Mouse (Mus musculus): ENCODE measurements at regions not wholly inside any gene's neighbourhood (a gene's known extent, or its start where the extent isn't known, plus 50 kb on each side); places are given as distances from the start of the nearest gene placed in this dataset.

DNA sequence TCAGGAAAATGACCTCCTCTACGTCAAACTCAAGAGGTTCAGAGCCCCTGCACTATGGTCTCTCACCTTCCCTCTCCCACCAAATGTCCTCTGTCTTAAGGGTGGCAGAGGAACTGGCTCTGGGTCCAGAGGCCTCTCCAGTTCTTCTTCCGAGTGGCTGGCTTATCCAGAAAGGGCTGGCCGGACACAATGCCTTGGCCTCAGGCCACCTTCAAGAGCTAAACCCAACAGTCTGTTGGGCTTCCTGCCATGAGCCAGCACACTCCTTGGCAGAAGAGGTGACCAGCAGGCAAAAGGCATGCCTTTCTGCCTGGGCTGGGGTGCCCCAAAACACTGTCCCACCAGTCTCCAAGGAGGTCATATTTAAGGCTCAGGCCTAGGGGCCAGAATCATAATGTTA lies 385.8 kb downstream of the H2al1j start:
- Histone ChIP-seq H3K4me2 (replicated peaks; ENCODE audit: low read depth, low read length) (no peak overlapping the region), H3K36me3 (ENCODE audit: control insufficient read depth, insufficient read depth, low read length) (no peaks in the 10 kb centered on the region), H3K9ac (ENCODE audit: low read depth, low read length) (no peak overlapping the region), H3K4me3 (ENCODE audit: low read depth, low read length) (no peak overlapping the region), H3K9me3 (ENCODE audit: control insufficient read depth, low read length) (no peaks in the 10 kb centered on the region), H3K4me1 (replicated peaks; ENCODE audit: control insufficient read depth, insufficient read depth, low read length) (no peaks in the 10 kb centered on the region), H3K27ac (ENCODE audit: low read depth, low read length) (no peak overlapping the region), H3K27me3 (ENCODE audit: control insufficient read depth, insufficient read depth, low read length) (peaks cover 6% of the 10 kb centered on the region; the same call in 1 of the 2 replicates)
- no peak for ATAC-seq (ENCODE audit: low FRiP score)
- 92% methylated on average over 3 of the region's 3 CpGs for WGBS
- DNase-seq (ENCODE audit: low spot score), result no peak

DNA sequence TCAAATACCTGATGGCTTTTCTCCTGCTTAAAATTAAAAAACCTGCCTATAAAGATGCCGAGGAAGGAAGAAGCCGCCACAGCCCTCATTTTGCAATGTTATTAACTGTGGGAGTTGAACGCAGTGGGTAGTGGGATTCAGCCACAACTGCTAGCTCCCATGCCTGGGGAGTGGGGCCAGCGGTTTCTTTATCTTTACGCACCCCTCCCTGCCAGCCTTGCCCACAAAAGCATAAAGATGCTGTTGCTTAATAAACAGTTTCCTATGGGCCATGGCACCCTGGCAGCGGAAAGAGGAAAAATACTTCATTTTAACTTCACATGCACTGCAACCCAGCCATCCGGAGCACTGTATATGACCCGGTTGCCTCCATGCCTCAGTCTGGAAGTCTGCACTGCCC lies 389.2 kb downstream of the H2al1j start:
- peaks cover 4% of the 10 kb centered on the region; the same call in 1 of the 2 replicates for H3K27me3 ChIP-seq (ENCODE audit: control insufficient read depth, insufficient read depth, low read length)
- DNase-seq (ENCODE audit: low spot score) (no peak), ATAC-seq (ENCODE audit: low FRiP score) (no peak)
- no peak overlapping the region for H3K9ac ChIP-seq (ENCODE audit: low read depth, low read length)
- H3K27ac ChIP-seq (ENCODE audit: low read depth, low read length), result no peak overlapping the region
- H3K9me3 ChIP-seq (ENCODE audit: control insufficient read depth, low read length), result no peaks in the 10 kb centered on the region
- WGBS, result 77% methylated on average over 8 of the region's 8 CpGs
- H3K4me1 ChIP-seq (replicated peaks; ENCODE audit: control insufficient read depth, insufficient read depth, low read length), result no peaks in the 10 kb centered on the region
- no peak overlapping the region for H3K4me3 ChIP-seq (ENCODE audit: low read depth, low read length)
- no peak overlapping the region for H3K4me2 ChIP-seq (replicated peaks; ENCODE audit: low read depth, low read length)
- H3K36me3 ChIP-seq (ENCODE audit: control insufficient read depth, insufficient read depth, low read length), result no peaks in the 10 kb centered on the region

DNA sequence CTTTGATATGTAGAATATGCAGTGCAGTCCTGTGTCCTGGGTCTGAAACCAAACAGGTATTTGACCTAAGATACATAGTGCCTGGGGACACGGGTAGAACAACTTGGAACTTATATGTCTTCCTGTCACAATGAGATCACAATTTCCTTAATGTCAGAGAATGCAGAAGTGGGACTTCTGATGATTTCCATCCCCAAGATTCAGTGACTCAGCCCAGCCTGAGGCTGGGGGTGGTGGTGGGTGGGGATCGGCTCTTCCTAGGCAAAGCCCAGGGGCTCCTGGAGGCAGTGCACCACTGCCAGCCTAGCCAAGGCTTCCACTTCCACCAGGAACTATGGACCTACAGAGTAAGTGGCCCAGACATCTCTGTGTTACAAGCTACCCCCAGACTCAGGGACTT lies 391.2 kb downstream of the H2al1j start:
- ATAC-seq (ENCODE audit: low FRiP score), result no peak
- no peak for DNase-seq (ENCODE audit: low spot score)
- WGBS, result 88% methylated on average over 2 of the region's 2 CpGs
- Histone ChIP-seq H3K9me3 (ENCODE audit: control insufficient read depth, low read length) (no peaks in the 10 kb centered on the region), H3K27me3 (ENCODE audit: control insufficient read depth, insufficient read depth, low read length) (no peaks in the 10 kb centered on the region; the same call in 1 of the 2 replicates), H3K9ac (ENCODE audit: low read depth, low read length) (no peak overlapping the region), H3K4me1 (replicated peaks; ENCODE audit: control insufficient read depth, insufficient read depth, low read length) (no peaks in the 10 kb centered on the region), H3K36me3 (ENCODE audit: control insufficient read depth, insufficient read depth, low read length) (no peaks in the 10 kb centered on the region), H3K4me3 (ENCODE audit: low read depth, low read length) (no peak overlapping the region), H3K27ac (ENCODE audit: low read depth, low read length) (no peak overlapping the region), H3K4me2 (replicated peaks; ENCODE audit: low read depth, low read length) (no peak overlapping the region)

DNA sequence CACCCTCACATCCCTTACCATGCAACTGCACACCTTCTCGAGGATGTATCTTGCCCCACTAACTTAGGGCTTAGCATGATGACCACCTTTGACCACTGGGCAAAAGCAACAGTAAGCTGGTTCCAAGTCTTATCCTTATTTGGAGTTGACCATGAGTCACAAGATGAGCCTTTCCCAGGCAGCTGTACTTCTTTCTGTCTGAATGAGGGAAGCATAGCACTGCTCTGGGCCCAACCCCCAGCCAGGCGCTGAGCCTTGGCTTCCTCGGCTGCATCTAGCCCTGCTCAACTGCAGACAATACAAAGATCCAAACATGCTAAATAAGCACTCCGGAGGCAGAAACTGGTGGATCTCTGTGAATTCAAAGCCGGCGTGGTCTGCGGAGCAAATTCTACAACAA lies 392.9 kb downstream of the H2al1j start:
- Histone ChIP-seq H3K4me3 (ENCODE audit: low read depth, low read length) (no peak overlapping the region), H3K4me1 (replicated peaks; ENCODE audit: control insufficient read depth, insufficient read depth, low read length) (no peaks in the 10 kb centered on the region), H3K27ac (ENCODE audit: low read depth, low read length) (no peak overlapping the region), H3K36me3 (ENCODE audit: control insufficient read depth, insufficient read depth, low read length) (no peaks in the 10 kb centered on the region), H3K4me2 (replicated peaks; ENCODE audit: low read depth, low read length) (no peak overlapping the region), H3K27me3 (ENCODE audit: control insufficient read depth, insufficient read depth, low read length) (no peaks in the 10 kb centered on the region), H3K9ac (ENCODE audit: low read depth, low read length) (no peak overlapping the region), H3K9me3 (ENCODE audit: control insufficient read depth, low read length) (no peaks in the 10 kb centered on the region)
- WGBS, result 86% methylated on average over 7 of the region's 7 CpGs
- no peak for DNase-seq (ENCODE audit: low spot score)
- no peak for ATAC-seq (ENCODE audit: low FRiP score)

DNA sequence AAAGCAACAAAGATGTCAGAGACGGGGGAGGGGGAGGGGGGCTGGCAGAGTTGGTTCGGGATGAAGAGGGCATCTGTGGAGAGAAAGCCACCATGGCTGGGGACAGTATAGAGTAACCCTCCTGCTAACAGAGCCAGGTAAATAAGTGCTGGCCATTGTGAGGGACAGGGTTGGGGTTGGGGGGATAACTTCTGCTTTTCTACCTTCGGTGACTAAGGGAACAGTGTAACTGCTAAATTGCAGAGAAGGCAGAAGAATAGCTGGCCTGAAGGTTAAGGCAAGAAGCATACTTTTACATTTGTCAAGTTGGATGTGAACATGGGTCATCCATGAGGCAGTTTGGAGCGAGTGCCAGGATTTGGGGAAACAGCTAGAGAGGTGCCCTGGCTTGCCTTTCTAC lies 395.1 kb downstream of the H2al1j start:
- no peaks in the 10 kb centered on the region for H3K36me3 ChIP-seq (ENCODE audit: control insufficient read depth, insufficient read depth, low read length)
- ATAC-seq (ENCODE audit: low FRiP score) (no peak), DNase-seq (ENCODE audit: low spot score) (no peak)
- H3K9me3 ChIP-seq (ENCODE audit: control insufficient read depth, low read length), result no peaks in the 10 kb centered on the region
- H3K27ac ChIP-seq (ENCODE audit: low read depth, low read length), result no peak overlapping the region
- no peak overlapping the region for H3K4me2 ChIP-seq (replicated peaks; ENCODE audit: low read depth, low read length)
- no peak overlapping the region for H3K4me3 ChIP-seq (ENCODE audit: low read depth, low read length)
- no peaks in the 10 kb centered on the region for H3K4me1 ChIP-seq (replicated peaks; ENCODE audit: control insufficient read depth, insufficient read depth, low read length)
- 64% methylated on average over 4 of the region's 4 CpGs for WGBS
- H3K9ac ChIP-seq (ENCODE audit: low read depth, low read length), result no peak overlapping the region
- peaks cover 6% of the 10 kb centered on the region; the same call in 1 of the 2 replicates for H3K27me3 ChIP-seq (ENCODE audit: control insufficient read depth, insufficient read depth, low read length)

DNA sequence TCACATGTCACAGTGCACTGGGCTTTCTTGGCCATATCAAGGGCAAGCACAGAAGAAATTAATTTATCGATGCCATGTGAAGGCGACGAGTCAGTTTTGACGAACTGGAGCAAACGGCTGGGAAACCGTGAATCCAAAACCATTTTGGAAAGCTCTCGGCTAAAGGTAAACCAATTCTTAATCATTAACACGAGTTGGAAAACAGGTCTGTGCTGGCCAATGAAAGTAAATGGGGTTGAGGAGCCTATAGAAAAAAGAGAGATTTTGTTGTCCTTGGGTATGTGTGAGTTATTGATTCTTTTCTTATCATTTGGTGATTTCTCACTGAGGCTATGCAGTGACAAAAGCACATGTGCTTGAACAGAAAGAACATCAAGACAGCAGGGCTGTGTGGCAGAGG lies 397.1 kb downstream of the H2al1j start:
- H3K27me3 ChIP-seq (ENCODE audit: control insufficient read depth, insufficient read depth, low read length), result peaks cover 7% of the 10 kb centered on the region
- whole genome bisulfite sequencing, result 88% methylated on average over 8 of the region's 8 CpGs
- H3K4me2 ChIP-seq (replicated peaks; ENCODE audit: low read depth, low read length), result no peak overlapping the region
- no peak for DNase-seq (ENCODE audit: low spot score)
- no peak overlapping the region for H3K9ac ChIP-seq (ENCODE audit: low read depth, low read length)
- ATAC-seq (ENCODE audit: low FRiP score), result no peak
- H3K27ac ChIP-seq (ENCODE audit: low read depth, low read length), result no peak overlapping the region
- no peak overlapping the region for H3K4me3 ChIP-seq (ENCODE audit: low read depth, low read length)
- H3K4me1 ChIP-seq (replicated peaks; ENCODE audit: control insufficient read depth, insufficient read depth, low read length), result no peaks in the 10 kb centered on the region
- H3K9me3 ChIP-seq (ENCODE audit: control insufficient read depth, low read length), result no peaks in the 10 kb centered on the region
- no peaks in the 10 kb centered on the region for H3K36me3 ChIP-seq (ENCODE audit: control insufficient read depth, insufficient read depth, low read length)

DNA sequence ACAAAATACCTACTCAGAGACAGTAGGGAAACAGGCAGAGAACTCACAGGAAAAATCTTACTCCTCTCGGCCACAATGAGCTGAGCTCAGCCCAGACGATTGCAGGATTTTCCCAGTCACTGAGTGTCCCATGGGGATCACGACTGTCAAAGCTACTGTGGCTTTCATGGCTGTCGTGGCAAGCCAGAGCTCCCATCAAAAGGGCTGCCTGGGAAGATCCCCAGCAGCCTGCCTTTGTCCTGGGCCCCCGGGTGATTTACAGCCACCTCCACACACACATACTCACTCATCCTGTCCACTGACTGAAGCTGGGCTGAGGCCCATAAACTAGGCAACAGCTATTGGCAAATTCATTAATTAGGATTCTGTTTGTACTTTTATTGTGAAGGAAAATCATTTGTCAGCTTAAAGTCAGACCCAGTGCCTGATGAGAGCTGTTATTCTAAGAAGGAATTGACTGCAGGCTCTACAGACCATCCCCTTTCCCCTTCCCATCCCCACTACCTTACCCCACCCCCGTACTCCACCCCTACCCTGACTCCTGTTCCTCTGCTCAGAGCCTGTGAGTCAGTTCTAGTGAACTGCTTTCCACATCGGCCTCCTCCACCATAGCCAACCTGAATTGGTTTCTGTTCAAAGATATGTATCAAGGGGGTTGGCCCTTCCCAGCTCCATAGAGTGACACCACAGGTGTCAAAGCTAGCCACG lies 399.1 kb downstream of the H2al1j start:
- no peak for ATAC-seq (ENCODE audit: low FRiP score)
- Histone ChIP-seq H3K4me1 (replicated peaks; ENCODE audit: control insufficient read depth, insufficient read depth, low read length) (no peaks in the 10 kb centered on the region), H3K4me3 (ENCODE audit: low read depth, low read length) (no peak overlapping the region), H3K4me2 (replicated peaks; ENCODE audit: low read depth, low read length) (no peak overlapping the region), H3K9me3 (ENCODE audit: control insufficient read depth, low read length) (no peaks in the 10 kb centered on the region), H3K9ac (ENCODE audit: low read depth, low read length) (no peak overlapping the region), H3K36me3 (ENCODE audit: control insufficient read depth, insufficient read depth, low read length) (no peaks in the 10 kb centered on the region), H3K27ac (ENCODE audit: low read depth, low read length) (no peak overlapping the region), H3K27me3 (ENCODE audit: control insufficient read depth, insufficient read depth, low read length) (peaks cover 8% of the 10 kb centered on the region)
- peak; percentile 6 for DNase-seq (ENCODE audit: low spot score)
- WGBS, result 26% methylated on average over 8 of the region's 8 CpGs

DNA sequence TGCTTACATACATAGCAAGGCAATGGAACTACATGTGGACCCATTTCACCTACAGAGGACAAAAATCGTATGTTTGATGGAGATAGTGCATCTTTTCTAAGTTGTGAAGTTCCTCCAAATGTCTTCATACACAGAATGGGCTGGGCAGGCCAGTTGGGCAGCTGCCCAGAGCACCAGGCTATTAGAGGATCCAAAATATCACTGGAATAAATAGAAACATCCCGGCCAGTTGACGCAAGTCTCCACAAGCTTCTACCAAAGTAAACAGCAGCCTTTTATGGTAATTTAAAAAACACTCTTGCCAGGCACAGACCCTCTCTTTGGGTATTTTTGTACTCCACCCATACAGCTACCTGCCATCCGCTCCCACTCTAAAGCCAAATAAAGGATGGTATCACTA lies 400.9 kb downstream of the H2al1j start:
- Histone ChIP-seq H3K4me3 (ENCODE audit: low read depth, low read length) (no peak overlapping the region), H3K36me3 (ENCODE audit: control insufficient read depth, insufficient read depth, low read length) (no peaks in the 10 kb centered on the region), H3K9me3 (ENCODE audit: control insufficient read depth, low read length) (no peaks in the 10 kb centered on the region), H3K4me1 (replicated peaks; ENCODE audit: control insufficient read depth, insufficient read depth, low read length) (no peaks in the 10 kb centered on the region), H3K9ac (ENCODE audit: low read depth, low read length) (no peak overlapping the region), H3K27ac (ENCODE audit: low read depth, low read length) (no peak overlapping the region), H3K4me2 (replicated peaks; ENCODE audit: low read depth, low read length) (no peak overlapping the region), H3K27me3 (ENCODE audit: control insufficient read depth, insufficient read depth, low read length) (peaks cover 8% of the 10 kb centered on the region)
- ATAC-seq (ENCODE audit: low FRiP score) (no peak), DNase-seq (ENCODE audit: low spot score) (no peak)
- WGBS, result 78% methylated on average over 4 of the region's 4 CpGs

DNA sequence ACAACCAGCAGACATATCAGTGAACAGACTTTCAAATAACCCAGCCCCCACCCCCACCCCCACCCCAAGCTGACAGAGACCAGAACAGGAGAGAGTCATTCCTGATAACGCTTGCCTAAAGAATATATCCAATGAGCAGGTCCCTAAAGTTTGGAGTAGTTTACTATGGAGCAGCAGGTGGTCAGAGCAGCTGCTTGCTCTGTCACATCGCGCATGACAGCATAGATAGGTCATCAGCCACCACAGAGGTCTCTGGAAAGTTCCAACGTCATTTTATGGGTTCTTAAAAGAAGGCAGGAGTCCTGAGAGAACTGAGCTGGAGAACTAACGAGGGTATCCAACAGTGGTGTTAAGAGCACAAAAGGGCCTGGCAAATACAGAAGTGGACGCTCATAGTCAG lies 402.4 kb downstream of the H2al1j start:
- Histone ChIP-seq H3K27ac (ENCODE audit: low read depth, low read length) (no peak overlapping the region), H3K9me3 (ENCODE audit: control insufficient read depth, low read length) (no peaks in the 10 kb centered on the region), H3K4me1 (replicated peaks; ENCODE audit: control insufficient read depth, insufficient read depth, low read length) (0 out of 2 replicates have a peak, but pooled peaks cover 3% of the 10 kb centered on the region), H3K4me2 (replicated peaks; ENCODE audit: low read depth, low read length) (no peak overlapping the region), H3K27me3 (ENCODE audit: control insufficient read depth, insufficient read depth, low read length) (peaks cover 10% of the 10 kb centered on the region), H3K36me3 (ENCODE audit: control insufficient read depth, insufficient read depth, low read length) (no peaks in the 10 kb centered on the region), H3K4me3 (ENCODE audit: low read depth, low read length) (no peak overlapping the region), H3K9ac (ENCODE audit: low read depth, low read length) (no peak overlapping the region)
- no peak for DNase-seq (ENCODE audit: low spot score)
- WGBS, result 76% methylated on average over 6 of the region's 6 CpGs
- ATAC-seq (ENCODE audit: low FRiP score), result no peak
